Mouse (Mus musculus) limb, embryonic 14.5 days (tissue): ENCODE measurements around the gene Paxbp1. TPM values are rescaled to one million over a fixed set of nuclear protein-coding genes. Genes with fewer than 3 reads are reported as not detected.

Experiments
- ATAC-seq: fragments of 200-750 bp; cut with Nextera tagmentation; 2 replicates; pipeline ENCODE4 v1.8.0; 2017; ENCODE audit warnings: low read depth, moderate number of reproducible peaks, moderate TSS enrichment; ENCODE audit not compliant: low FRiP score
- DNase-seq: peaks from one replicate; pipeline ENCODE4 v3.0.0-alpha.2; 2015; ENCODE audit warnings: low spot score
- H3K27ac ChIP-seq: fragments of 300-500 bp; sonication (generic); replicated peaks from 2 replicates; pipeline ENCODE4 v1.5.1; 2014; ENCODE audit warnings: low read depth, mild to moderate bottlenecking, low read length, moderate library complexity, mixed read lengths
- H3K27me3 ChIP-seq: fragments of 300-500 bp; sonication (generic); 2 replicates; pipeline ENCODE4 v1.6.1; 2014; ENCODE audit warnings: low read length, mixed read lengths; ENCODE audit not compliant: control insufficient read depth, insufficient read depth
- H3K36me3 ChIP-seq: fragments of 300-500 bp; sonication (generic); 2 replicates; pipeline ENCODE4 v1.6.1; 2014; ENCODE audit warnings: mild to moderate bottlenecking, low read length, moderate library complexity, mixed read lengths; ENCODE audit not compliant: control insufficient read depth, insufficient read depth
- H3K4me1 ChIP-seq: fragments of 300-500 bp; sonication (generic); 2 replicates; pipeline ENCODE4 v1.6.1; 2014; ENCODE audit warnings: antibody characterized with exemption, low read length, mixed read lengths; ENCODE audit not compliant: control insufficient read depth, insufficient read depth
- H3K4me2 ChIP-seq: fragments of 300-500 bp; sonication (generic); replicated peaks from 2 replicates; pipeline ENCODE4 v1.6.1; 2014; ENCODE audit warnings: low read depth, mild to moderate bottlenecking, low read length, moderate library complexity; ENCODE audit not compliant: severe bottlenecking
- H3K4me3 ChIP-seq: fragments of 300-500 bp; sonication (generic); replicated peaks from 2 replicates; pipeline ENCODE4 v1.5.1; 2014; ENCODE audit warnings: low read length
- H3K9ac ChIP-seq: fragments of 300-500 bp; sonication (generic); 2 replicates; pipeline ENCODE4 v1.6.1; 2014; ENCODE audit warnings: mild to moderate bottlenecking, low read depth, low read length, moderate library complexity; ENCODE audit not compliant: severe bottlenecking
- H3K9me3 ChIP-seq: fragments of 300-500 bp; sonication (generic); 2 replicates; pipeline ENCODE4 v1.6.1; 2016; ENCODE audit warnings: low read length; ENCODE audit not compliant: control insufficient read depth
- POLR2A ChIP-seq: fragments of 200-500 bp; IDR thresholded peaks from 2 replicates; pipeline ENCODE4 v1.8.0; 2012; ENCODE audit warnings: inconsistent platforms, mild to moderate bottlenecking, moderate library complexity, borderline replicate concordance; ENCODE audit not compliant: insufficient read depth, insufficient read length; ENCODE audit errors: extremely low read depth
- WGBS: fragments of 180-500 bp; shearing (Covaris S2); extraction: QIAGEN DNeasy Blood & Tissue Kit; methylation state at CpG from one replicate; pipeline ENCODE4 v1.1.7; 2014; 5-methylcytosine and 5-hydroxymethylcytosine counted together
- polyA plus RNA-seq, 2 experiments: library from polyadenylated mRNA; depleted of rRNA in 1 of 2; stranded (reverse) in 1 of 2; unstranded in 1 of 2; fragments of >200 nt; fragmentation: Nextera tagmentation in 1 of 2; extraction: Ambion mirVana in 1 of 2; gene quantifications; 2 replicates each; pipeline versions ENCODE4 v1.2.1 to v1.2.3; 2012 to 2014

The Paxbp1 gene
- polyA plus RNA-seq, 2 experiments: 56.2 to 132 TPM

DNA sequence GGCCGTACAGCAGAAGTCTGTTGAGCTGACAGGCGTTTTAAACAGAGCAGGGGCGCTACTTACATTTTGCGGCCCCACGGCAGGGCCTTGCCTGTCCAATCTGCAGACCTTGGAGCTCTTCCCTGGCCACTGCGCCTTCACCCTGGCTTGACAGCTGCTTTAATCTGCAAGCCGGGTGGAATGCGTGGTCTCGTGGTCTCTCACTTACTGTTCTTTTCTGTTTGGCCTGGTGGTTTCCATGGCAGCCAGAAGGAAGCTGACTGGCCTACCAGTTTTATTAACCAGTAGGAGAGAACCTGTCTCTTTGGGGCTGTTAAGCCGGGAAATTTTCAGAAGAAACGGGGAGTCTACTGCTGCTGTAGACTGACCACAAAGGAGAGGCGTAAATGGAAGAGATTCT is 24.6 kb upstream of the Paxbp1 start:
- Histone ChIP-seq H3K9ac (peak overlapping the region; percentile 18; the same call in 1 of the 2 replicates), H3K4me1 (0 out of 2 replicates have a peak, but pooled peaks cover 4% of the 10 kb centered on the region), H3K27ac (no peak overlapping the region), H3K4me2 (no peak overlapping the region), H3K4me3 (no peak overlapping the region), H3K27me3 (no peaks in the 10 kb centered on the region), H3K9me3 (no peaks in the 10 kb centered on the region), H3K36me3 (no peaks in the 10 kb centered on the region)
- no peak for TF ChIP-seq POLR2A
- ATAC-seq (peak; percentile 77), DNase-seq (peak; percentile 37)
- WGBS: 25% methylated on average over 12 of the region's 12 CpGs

DNA sequence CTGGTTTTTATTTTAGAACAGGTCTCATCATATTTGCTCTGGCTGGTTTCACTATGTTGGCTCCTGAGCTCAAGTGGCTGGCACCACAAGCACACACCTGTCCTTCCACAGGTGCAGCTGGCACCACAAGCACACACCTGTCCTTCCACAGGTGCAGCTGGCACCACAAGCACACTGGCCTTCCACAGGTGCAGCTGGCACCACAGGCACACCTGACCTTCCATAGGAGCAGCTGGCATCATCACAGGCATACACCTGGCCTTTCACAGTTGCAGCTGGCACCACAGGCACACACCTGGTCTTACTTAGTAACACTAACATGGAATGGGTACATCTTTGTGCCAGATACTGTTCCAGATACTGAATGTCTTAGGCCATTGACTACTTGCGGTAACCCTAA is 22.8 kb upstream of the Paxbp1 start:
- 97% methylated on average over 1 of the region's 1 CpGs for WGBS
- no peak for TF ChIP-seq POLR2A

DNA sequence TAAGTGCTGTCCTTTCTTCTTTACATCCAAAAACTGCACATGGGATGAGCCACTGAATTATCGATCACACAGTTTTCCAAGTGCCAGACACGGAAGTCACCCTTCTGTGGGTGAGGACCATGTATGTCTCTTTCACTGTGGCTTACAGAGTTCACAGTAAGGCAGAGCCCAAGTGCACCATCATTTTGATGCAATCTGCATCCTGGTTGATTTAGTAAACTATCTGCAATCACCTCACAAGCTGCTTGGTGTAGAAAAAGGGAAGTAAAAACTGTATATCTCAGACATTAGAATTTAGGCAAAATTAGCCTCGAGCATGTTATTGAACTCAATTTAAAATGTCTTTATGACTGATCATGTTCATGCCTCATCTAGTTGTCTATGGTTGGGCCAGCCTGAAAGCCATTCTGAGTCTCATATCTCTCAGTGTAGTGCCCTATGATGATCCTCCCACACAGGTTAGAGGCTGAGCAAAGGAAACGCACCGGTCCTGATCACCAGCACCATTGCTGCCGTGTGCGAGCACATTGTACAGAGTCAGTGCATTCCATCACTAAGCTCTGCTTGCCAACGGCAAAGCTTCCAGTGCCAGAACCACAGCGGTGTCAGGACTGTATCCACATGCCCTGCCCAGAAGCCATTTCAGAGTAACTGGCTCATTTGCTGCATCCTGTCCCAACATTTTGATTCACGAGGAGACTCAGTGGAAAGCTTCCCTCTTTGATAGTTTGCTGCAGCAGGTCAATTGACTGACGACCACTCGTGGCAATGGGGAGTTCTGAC is 20.4 kb upstream of the Paxbp1 start:
- Histone ChIP-seq H3K27me3 (no peaks in the 10 kb centered on the region), H3K9ac (no peak overlapping the region), H3K4me1 (0 out of 2 replicates have a peak, but pooled peaks cover 4% of the 10 kb centered on the region), H3K27ac (no peak overlapping the region), H3K36me3 (no peaks in the 10 kb centered on the region), H3K9me3 (no peaks in the 10 kb centered on the region), H3K4me2 (no peak overlapping the region), H3K4me3 (no peak overlapping the region)
- ATAC-seq (no peak), DNase-seq (no peak)
- 81% methylated on average over 12 of the region's 12 CpGs for WGBS
- TF ChIP-seq POLR2A: no peak

More for the DNA sequence above, 22.8 kb upstream of the Paxbp1 start:
- no peaks in the 10 kb centered on the region for H3K9me3 ChIP-seq
- H3K4me1 ChIP-seq: 0 out of 2 replicates have a peak, but pooled peaks cover 4% of the 10 kb centered on the region
- H3K36me3 ChIP-seq: no peaks in the 10 kb centered on the region
- no peak overlapping the region for H3K4me3 ChIP-seq
- no peak for ATAC-seq
- no peaks in the 10 kb centered on the region for H3K27me3 ChIP-seq
- no peak for DNase-seq
- no peak overlapping the region for H3K9ac ChIP-seq
- H3K27ac ChIP-seq: no peak overlapping the region
- no peak overlapping the region for H3K4me2 ChIP-seq

DNA sequence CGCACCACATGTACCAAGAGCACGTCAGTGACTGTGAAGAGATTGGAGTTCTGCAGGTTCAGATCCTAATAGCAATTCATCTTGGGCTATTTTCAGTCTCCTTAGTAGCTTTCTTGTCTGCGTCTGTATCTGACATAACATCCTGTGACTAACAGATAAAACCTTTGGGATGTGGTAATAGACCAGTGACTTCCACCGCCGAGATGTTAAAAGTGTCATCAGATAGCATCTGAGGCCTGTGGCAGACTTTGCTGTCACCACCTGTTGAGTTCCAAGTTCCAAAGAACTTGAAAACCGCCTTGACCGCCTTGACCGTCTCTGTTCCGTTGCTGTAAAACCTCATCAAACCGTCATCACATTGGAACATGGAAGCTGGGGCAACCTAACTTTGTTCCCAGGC is 19.4 kb upstream of the Paxbp1 start:
- no peak overlapping the region for H3K27ac ChIP-seq
- ATAC-seq: no peak
- 0 out of 2 replicates have a peak, but pooled peaks cover 2% of the 10 kb centered on the region for H3K4me1 ChIP-seq
- no peak overlapping the region for H3K4me2 ChIP-seq
- no peaks in the 10 kb centered on the region for H3K27me3 ChIP-seq
- H3K4me3 ChIP-seq: no peak overlapping the region
- no peak for DNase-seq
- H3K9me3 ChIP-seq: no peaks in the 10 kb centered on the region
- WGBS: 90% methylated on average over 10 of the region's 10 CpGs
- H3K9ac ChIP-seq: no peak overlapping the region
- no peaks in the 10 kb centered on the region for H3K36me3 ChIP-seq
- TF ChIP-seq POLR2A: no peak

DNA sequence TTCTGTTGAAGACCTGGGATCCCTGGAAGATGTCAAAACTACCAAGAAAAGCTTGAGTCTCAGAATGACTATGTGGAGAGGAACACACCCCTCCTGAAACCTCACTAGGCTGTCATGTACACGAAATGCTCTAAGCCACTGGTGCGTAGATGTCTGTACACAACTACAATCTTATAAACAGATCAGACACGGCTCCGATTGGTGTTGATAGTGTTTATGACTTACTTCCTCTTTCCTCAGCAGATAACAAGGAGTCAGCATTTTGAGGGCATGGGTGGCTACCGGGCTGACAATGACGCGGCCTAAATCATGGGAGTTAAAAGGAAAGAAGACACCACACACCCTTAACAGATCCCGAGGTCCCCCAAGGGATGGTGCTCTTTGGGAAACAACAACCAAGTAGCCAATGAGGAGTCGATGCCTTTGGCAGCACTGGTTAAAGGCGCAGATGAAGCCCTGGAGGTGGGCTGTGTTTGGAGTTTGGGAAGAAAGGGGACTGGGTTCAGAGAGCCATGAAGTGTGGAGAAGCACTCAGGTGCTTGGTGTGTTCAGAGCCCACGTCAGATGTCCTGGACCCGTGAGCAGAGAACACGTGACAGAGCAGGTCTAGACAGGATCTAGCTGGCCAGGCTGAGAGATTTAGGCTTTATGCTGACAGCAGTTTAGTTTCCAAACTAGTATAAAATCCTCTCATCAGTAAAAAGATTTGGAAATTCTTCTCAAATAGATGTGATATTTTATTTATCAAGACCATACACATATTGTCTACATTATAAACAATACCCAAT is 17.4 kb upstream of the Paxbp1 start:
- Histone ChIP-seq H3K27me3 (no peaks in the 10 kb centered on the region), H3K36me3 (no peaks in the 10 kb centered on the region), H3K4me1 (no peaks in the 10 kb centered on the region), H3K4me2 (no peak overlapping the region), H3K9ac (no peak overlapping the region), H3K9me3 (no peaks in the 10 kb centered on the region), H3K27ac (no peak overlapping the region), H3K4me3 (no peak overlapping the region)
- DNase-seq (no peak), ATAC-seq (no peak)
- no peak for TF ChIP-seq POLR2A
- WGBS: 65% methylated on average over 13 of the region's 13 CpGs
